In genomic region chr16:11008162-11008991, GRCm38 (mm10) we compare ENCODE assay signal across 8 mouse cellular contexts. TPM values are rescaled to one million over a fixed set of nuclear protein-coding genes. Genes with fewer than 3 reads are reported as not detected.
A peak's percentile ranks its signal among the peaks of the same experiment; 100 is the strongest.
DNase-seq lines count a peak whose midpoint lies in the region; ATAC-seq and TF ChIP-seq lines count a peak whose summit lies in the region.

No protein-coding gene starts in this region.

- H3K4me3 ChIP-seq in forebrain, embryonic 11.5 days (ENCODE audit: low read depth, low read length) = no peak overlapping the region
- H3K4me3 ChIP-seq in testis, adult 2 months (ENCODE audit: control insufficient read depth, low read depth, low read length) = peak overlapping the region; percentile 3
- H3K4me3 ChIP-seq in thymus, adult 2 months (ENCODE audit: control insufficient read depth, insufficient read depth, low read length) = no peak overlapping the region

- peak overlapping the region; percentile 21 for H3K9ac ChIP-seq in forebrain, embryonic 11.5 days (ENCODE audit: low read length)

- H3K27ac ChIP-seq in forebrain, embryonic 11.5 days (ENCODE audit: low read depth, low read length) = peak overlapping the region; percentile 67
- peak overlapping the region; percentile 63 for H3K27ac ChIP-seq in testis, adult 2 months (ENCODE audit: control insufficient read depth, insufficient read depth, low read depth, low read length)
- H3K27ac ChIP-seq in thymus, adult 2 months (ENCODE audit: control insufficient read depth, insufficient read depth, low read length) = no peak overlapping the region

- H3K4me1 ChIP-seq in forebrain, embryonic 11.5 days (replicated peaks; ENCODE audit: control insufficient read depth, insufficient read depth, low read length) = 0 out of 2 replicates have a peak, but pooled peaks cover 3% of the 10 kb centered on the region
- H3K4me1 ChIP-seq in testis, adult 2 months (ENCODE audit: control insufficient read depth, insufficient read depth, low read length) = peaks cover 4% of the 10 kb centered on the region
- peaks cover 27% of the 10 kb centered on the region for H3K4me1 ChIP-seq in thymus, adult 2 months (replicated peaks; ENCODE audit: control insufficient read depth, insufficient read depth, low read length)

- H3K4me2 ChIP-seq in forebrain, embryonic 11.5 days (ENCODE audit: low read depth, low read length, severe bottlenecking) = no peak overlapping the region

- H3K36me3 ChIP-seq in forebrain, embryonic 11.5 days (ENCODE audit: control insufficient read depth, insufficient read depth, low read length) = no peaks in the 10 kb centered on the region
- H3K36me3 ChIP-seq in testis, adult 2 months (ENCODE audit: control insufficient read depth, insufficient read depth, low read length) = no peaks in the 10 kb centered on the region
- H3K36me3 ChIP-seq in thymus, adult 2 months (ENCODE audit: control insufficient read depth, insufficient read depth, low read length) = no peaks in the 10 kb centered on the region

- peak; percentile 13 for DNase-seq in right cerebral cortex, postnatal 4 days
- DNase-seq in right cerebral cortex, adult 18-20 months = no peak
- DNase-seq in forebrain, embryonic 11.5 days (ENCODE audit: low spot score) = peak; percentile 79
- peak; percentile 91 to 92 for DNase-seq in heart, postnatal 10 days
- peak; percentile 85 to 93 for DNase-seq in kidney, postnatal 36 days
- DNase-seq in mesoderm, embryonic 11.5 days (ENCODE audit: low read depth, low spot score) = peak; percentile 88
- no peak for DNase-seq in thymus, adult 2 months

- peak; percentile 76 for ATAC-seq in forebrain, embryonic 11.5 days (replicated peaks; ENCODE audit: low FRiP score)

- intact Hi-C loops in heart, postnatal 10 days (cut with DNase I) = no loop called here

- no peaks in the 10 kb centered on the region for H3K27me3 ChIP-seq in forebrain, embryonic 11.5 days (ENCODE audit: control insufficient read depth, insufficient read depth, low read length)
- H3K27me3 ChIP-seq in testis, adult 2 months (ENCODE audit: control insufficient read depth, insufficient read depth, low read length) = no peaks in the 10 kb centered on the region
- no peaks in the 10 kb centered on the region for H3K27me3 ChIP-seq in thymus, adult 2 months (ENCODE audit: control insufficient read depth, insufficient read depth, low read length)

- no peaks in the 10 kb centered on the region; the same call in 1 of the 2 replicates for H3K9me3 ChIP-seq in forebrain, embryonic 11.5 days (ENCODE audit: control insufficient read depth, low read length)

- WGBS in forebrain, embryonic 11.5 days = 39% methylated on average over 15 of the region's 15 CpGs
- WGBS in thymus, adult 2 months = 71% methylated on average over 15 of the region's 15 CpGs

- no peak for TF ChIP-seq POLR2A in testis, adult 2 months (IDR thresholded peaks at IDR 0.05; ENCODE audit: control insufficient read depth, low read depth, low read length)
- no peak for TF ChIP-seq POLR2A in thymus, adult 2 months (IDR thresholded peaks at IDR 0.05; ENCODE audit: control insufficient read depth, extremely low read depth, insufficient read depth, low read length, poor library complexity)

- TF ChIP-seq CTCF in testis, adult 2 months (IDR thresholded peaks at IDR 0.05; ENCODE audit: control insufficient read depth, insufficient read depth, insufficient replicate concordance, low read depth, low read length) = no peak
- no peak for TF ChIP-seq CTCF in thymus, adult 2 months (IDR thresholded peaks at IDR 0.05; ENCODE audit: borderline replicate concordance, control insufficient read depth, extremely low read depth, insufficient read depth, low read length, poor library complexity)

RNA-seq across cellular contexts. Expression of gene Snn, which starts 52.4 kb away (rescaled TPM):
- 95.9 and 104 TPM in 2 replicates for polyA plus RNA-seq in forebrain, embryonic 11.5 days (2014; fragmentation: Nextera tagmentation; extraction: Ambion mirVana)
- 10 to 100 TPM; 45.9 to 47.7 TPM for total RNA-seq in heart, postnatal 10 days (2021)
- 43.5 and 49.7 TPM in 2 replicates for polyA plus RNA-seq in testis, adult 2 months (2012; rRNA removed)
- 78.6 and 85.4 TPM in 2 replicates for polyA plus RNA-seq in thymus, adult 2 months (2012; rRNA removed)

RNA-seq across cellular contexts. Expression of gene Litaf, which starts 57.6 kb away (rescaled TPM):
- polyA plus RNA-seq in forebrain, embryonic 11.5 days (2014; fragmentation: Nextera tagmentation; extraction: Ambion mirVana) = 52.0 and 57.4 TPM in 2 replicates
- total RNA-seq in heart, postnatal 10 days (2021) = 10 to 100 TPM; 39.9 to 42.8 TPM
- 14.7 and 17.7 TPM in 2 replicates for polyA plus RNA-seq in testis, adult 2 months (2012; rRNA removed)
- polyA plus RNA-seq in thymus, adult 2 months (2012; rRNA removed) = 107 TPM in 2 replicates

Comparison
In these comparisons a context has a peak if more than half of its experiments do, and no peak if none do; other contexts are left out.
1. DNase-seq: peak in right cerebral cortex, postnatal 4 days (single experiment), forebrain, embryonic 11.5 days (single experiment), heart, postnatal 10 days (2 of 2), kidney, postnatal 36 days (2 of 2) and mesoderm, embryonic 11.5 days (single experiment); none in right cerebral cortex, adult 18-20 months (single experiment) and thymus, adult 2 months (single experiment).